Mouse (Mus musculus) small intestine, adult 2 months (tissue): ENCODE results near the gene Ecd.

Experiments used
- CTCF ChIP-seq: fragments of 200-500 bp; IDR thresholded peaks from 2 replicates; pipeline ENCODE4 v1.5.1; 2012; ENCODE audit warnings: low read depth, mild to moderate bottlenecking, control low read depth, inconsistent platforms, low read length, moderate library complexity, mixed read lengths; ENCODE audit not compliant: insufficient replicate concordance, insufficient read length; ENCODE audit errors: extremely low read depth
- POLR2A ChIP-seq: fragments of 200-500 bp; IDR thresholded peaks from 2 replicates; pipeline ENCODE4 v1.6.1; 2012; ENCODE audit warnings: low read depth, mild to moderate bottlenecking, control low read depth, inconsistent platforms, low read length, moderate library complexity

DNA sequence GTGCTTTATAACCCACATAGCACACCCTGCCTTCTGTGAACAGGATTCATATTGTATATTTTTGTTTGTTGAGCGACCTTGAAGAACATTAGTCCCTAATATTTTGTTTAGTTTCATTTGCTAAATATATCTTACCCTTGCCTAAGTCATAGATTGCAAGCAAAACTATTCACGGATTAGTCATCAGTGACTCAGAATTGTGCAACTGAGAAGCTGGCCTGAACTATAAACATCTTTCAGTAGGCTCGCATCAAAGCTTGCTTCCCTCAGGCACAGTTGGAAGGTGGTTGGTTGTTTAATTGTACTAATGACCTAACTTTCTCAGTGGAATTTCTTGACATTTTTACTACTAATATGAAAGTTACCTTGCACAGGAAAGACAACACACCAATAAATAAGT, 49.8 kb downstream of the Ecd start:
- TF ChIP-seq CTCF = no peak
- TF ChIP-seq POLR2A = no peak
